Mouse (Mus musculus) midbrain, embryonic 14.5 days (tissue): ENCODE measurements at regions not wholly inside any gene's neighbourhood (a gene's known extent, or its start where the extent isn't known, plus 50 kb on each side); places are given as distances from the start of the nearest gene placed in this dataset.

ENCODE experiments used
- ATAC-seq: fragments of 200-750 bp; cut with Nextera tagmentation; 2 replicates; pipeline ENCODE4 v1.8.0; 2017; ENCODE audit warnings: moderate number of reproducible peaks, moderate library complexity; ENCODE audit not compliant: low FRiP score, low TSS enrichment
- DNase-seq: peaks from one replicate; pipeline ENCODE4 v3.0.0-alpha.2; 2015
- H3K27ac ChIP-seq: fragments of 300-500 bp; sonication (generic); replicated peaks from 2 replicates; pipeline ENCODE4 v1.5.1; 2014; ENCODE audit warnings: mild to moderate bottlenecking, low read depth, low read length, moderate library complexity
- H3K27me3 ChIP-seq: fragments of 300-500 bp; sonication (generic); 2 replicates; pipeline ENCODE4 v1.6.1; 2014; ENCODE audit warnings: low read length, control low read depth, mixed read lengths; ENCODE audit not compliant: control insufficient read depth, insufficient read depth
- H3K36me3 ChIP-seq: fragments of 300-500 bp; sonication (generic); 2 replicates; pipeline ENCODE4 v1.6.1; 2014; ENCODE audit warnings: low read length, control low read depth; ENCODE audit not compliant: control insufficient read depth, insufficient read depth
- H3K4me1 ChIP-seq: fragments of 300-500 bp; sonication (generic); 2 replicates; pipeline ENCODE4 v1.6.1; 2014; ENCODE audit warnings: mild to moderate bottlenecking, antibody characterized with exemption, low read length, control low read depth; ENCODE audit not compliant: control insufficient read depth, insufficient read depth
- H3K4me2 ChIP-seq: fragments of 300-500 bp; sonication (generic); 2 replicates; pipeline ENCODE4 v1.6.1; 2014; ENCODE audit warnings: mild to moderate bottlenecking, low read length, moderate library complexity
- H3K4me3 ChIP-seq: fragments of 300-500 bp; sonication (generic); replicated peaks from 2 replicates; pipeline ENCODE4 v1.5.1; 2014; ENCODE audit warnings: low read depth, low read length
- H3K9ac ChIP-seq: fragments of 300-500 bp; sonication (generic); replicated peaks from 2 replicates; pipeline ENCODE4 v1.6.1; 2014; ENCODE audit warnings: mild to moderate bottlenecking, low read length, moderate library complexity
- H3K9me3 ChIP-seq: fragments of 300-500 bp; sonication (generic); 2 replicates; pipeline ENCODE4 v1.6.1; 2016; ENCODE audit warnings: low read length, control low read depth, mixed read lengths; ENCODE audit not compliant: control insufficient read depth
- WGBS: fragments of 180-500 bp; shearing (Covaris S2); extraction: QIAGEN DNeasy Blood & Tissue Kit; methylation state at CpG from one replicate; pipeline ENCODE4 v1.1.7; 2014; 5-methylcytosine and 5-hydroxymethylcytosine counted together

GRCm38 (mm10) chr10:93373954-93374689, 63.2 kb upstream of the Elk3 start:
- 64% methylated on average over 6 of the region's 6 CpGs for WGBS

GRCm38 (mm10) chr10:93374690-93374994, 63.7 kb upstream of the Elk3 start:
- 79% methylated on average over 2 of the region's 2 CpGs for WGBS

More at GRCm38 (mm10) chr10:93373954-93374689, 63.2 kb upstream of the Elk3 start:
- DNase-seq (peak; percentile 12), ATAC-seq (no peak)
- H3K27me3 ChIP-seq = no peaks in the 10 kb centered on the region
- H3K36me3 ChIP-seq = no peaks in the 10 kb centered on the region
- no peak overlapping the region for H3K9ac ChIP-seq
- no peak overlapping the region for H3K4me3 ChIP-seq
- H3K27ac ChIP-seq = peak overlapping the region; percentile 49; the same call in 1 of the 2 replicates
- H3K9me3 ChIP-seq = no peaks in the 10 kb centered on the region
- 0 out of 2 replicates have a peak, but pooled peaks cover 5% of the 10 kb centered on the region for H3K4me1 ChIP-seq
- no peak overlapping the region for H3K4me2 ChIP-seq

GRCm38 (mm10) chr10:93375007-93375711, 64.2 kb upstream of the Elk3 start:
- no peaks in the 10 kb centered on the region for H3K36me3 ChIP-seq
- DNase-seq = no peak
- H3K9ac ChIP-seq = no peak overlapping the region
- no peak for ATAC-seq
- H3K27me3 ChIP-seq = no peaks in the 10 kb centered on the region
- no peak overlapping the region for H3K4me2 ChIP-seq
- WGBS = 71% methylated on average over 13 of the region's 13 CpGs
- no peaks in the 10 kb centered on the region for H3K9me3 ChIP-seq
- H3K4me1 ChIP-seq = 0 out of 2 replicates have a peak, but pooled peaks cover 5% of the 10 kb centered on the region
- no peak overlapping the region for H3K4me3 ChIP-seq
- no peak overlapping the region for H3K27ac ChIP-seq

More at GRCm38 (mm10) chr10:93374690-93374994, 63.7 kb upstream of the Elk3 start:
- Histone ChIP-seq H3K9ac (no peak overlapping the region), H3K27ac (no peak overlapping the region), H3K4me1 (0 out of 2 replicates have a peak, but pooled peaks cover 5% of the 10 kb centered on the region), H3K4me3 (no peak overlapping the region), H3K4me2 (no peak overlapping the region), H3K9me3 (no peaks in the 10 kb centered on the region), H3K36me3 (no peaks in the 10 kb centered on the region), H3K27me3 (no peaks in the 10 kb centered on the region)
- ATAC-seq = no peak
- DNase-seq = no peak

- Histone ChIP-seq H3K27me3 (no peaks in the 10 kb centered on the region), H3K36me3 (no peaks in the 10 kb centered on the region), H3K9me3 (no peaks in the 10 kb centered on the region), H3K27ac (no peak overlapping the region), H3K4me1 (0 out of 2 replicates have a peak, but pooled peaks cover 5% of the 10 kb centered on the region), H3K4me2 (no peak overlapping the region), H3K4me3 (no peak overlapping the region), H3K9ac (no peak overlapping the region)
- DNase-seq = no peak
- 84% methylated on average over 4 of the region's 4 CpGs for WGBS
- no peak for ATAC-seq
These were observed 64.8 kb upstream of the Elk3 start for GRCm38 (mm10) chr10:93375771-93376170.

GRCm38 (mm10) chr10:93376457-93376941, 65.6 kb upstream of the Elk3 start:
- Histone ChIP-seq H3K4me1 (0 out of 2 replicates have a peak, but pooled peaks cover 5% of the 10 kb centered on the region), H3K4me3 (no peak overlapping the region), H3K27me3 (no peaks in the 10 kb centered on the region), H3K9ac (no peak overlapping the region), H3K9me3 (no peaks in the 10 kb centered on the region), H3K4me2 (no peak overlapping the region), H3K27ac (no peak overlapping the region), H3K36me3 (no peaks in the 10 kb centered on the region)
- WGBS = 87% methylated on average over 7 of the region's 7 CpGs
- ATAC-seq (no peak), DNase-seq (no peak)

- Histone ChIP-seq H3K9ac (no peak overlapping the region), H3K27me3 (no peaks in the 10 kb centered on the region), H3K36me3 (no peaks in the 10 kb centered on the region), H3K27ac (no peak overlapping the region), H3K9me3 (no peaks in the 10 kb centered on the region), H3K4me2 (no peak overlapping the region), H3K4me3 (no peak overlapping the region), H3K4me1 (no peaks in the 10 kb centered on the region)
- DNase-seq (no peak), ATAC-seq (no peak)
- 95% methylated on average over 6 of the region's 6 CpGs for WGBS
These were observed 63.9 kb upstream of the Lta4h start for GRCm38 (mm10) chr10:93389276-93389675.

GRCm38 (mm10) chr10:93391296-93391695, 61.9 kb upstream of the Lta4h start:
- no peak for DNase-seq

GRCm38 (mm10) chr10:93393902-93394301, 59.3 kb upstream of the Lta4h start:
- Histone ChIP-seq H3K9me3 (no peaks in the 10 kb centered on the region), H3K27ac (no peak overlapping the region), H3K36me3 (no peaks in the 10 kb centered on the region), H3K4me1 (no peaks in the 10 kb centered on the region), H3K9ac (no peak overlapping the region), H3K27me3 (no peaks in the 10 kb centered on the region), H3K4me3 (no peak overlapping the region), H3K4me2 (no peak overlapping the region)
- whole genome bisulfite sequencing = 79% methylated on average over 1 of the region's 1 CpGs
- DNase-seq (no peak), ATAC-seq (no peak)

More at GRCm38 (mm10) chr10:93391296-93391695, 61.9 kb upstream of the Lta4h start:
- no peak for ATAC-seq
- no peak overlapping the region for H3K4me2 ChIP-seq
- H3K36me3 ChIP-seq = no peaks in the 10 kb centered on the region
- no peak overlapping the region for H3K4me3 ChIP-seq
- no peaks in the 10 kb centered on the region for H3K27me3 ChIP-seq
- H3K9me3 ChIP-seq = no peaks in the 10 kb centered on the region
- H3K9ac ChIP-seq = no peak overlapping the region
- no peaks in the 10 kb centered on the region for H3K4me1 ChIP-seq
- no peak overlapping the region for H3K27ac ChIP-seq
- 78% methylated on average over 5 of the region's 5 CpGs for WGBS
